Mouse (Mus musculus) midbrain, embryonic 16.5 days (tissue): ENCODE data around the gene Nr2e3. TPM values are rescaled to one million over a fixed set of nuclear protein-coding genes. Genes with fewer than 3 reads are reported as not detected.

Experiments used
- ATAC-seq: fragments of 200-750 bp; cut with Nextera tagmentation; 2 replicates; pipeline ENCODE4 v1.8.0; 2017; ENCODE audit warnings: moderate TSS enrichment
- H3K27ac ChIP-seq: fragments of 300-500 bp; sonication (generic); 2 replicates; pipeline ENCODE4 v1.5.1; 2014; ENCODE audit warnings: mild to moderate bottlenecking, low read length, mixed read lengths
- H3K27me3 ChIP-seq: fragments of 300-500 bp; sonication (generic); 2 replicates; pipeline ENCODE4 v1.6.1; 2014; ENCODE audit warnings: low read depth, low read length, mixed read lengths; ENCODE audit not compliant: control insufficient read depth, insufficient read depth
- H3K36me3 ChIP-seq: fragments of 300-500 bp; sonication (generic); 2 replicates; pipeline ENCODE4 v1.6.1; 2014; ENCODE audit warnings: mild to moderate bottlenecking, low read length, moderate library complexity, mixed read lengths; ENCODE audit not compliant: control insufficient read depth, insufficient read depth
- H3K4me1 ChIP-seq: fragments of 300-500 bp; sonication (generic); 2 replicates; pipeline ENCODE4 v1.6.1; 2014; ENCODE audit warnings: mild to moderate bottlenecking, low read length, mixed read lengths; ENCODE audit not compliant: control insufficient read depth, insufficient read depth
- H3K4me2 ChIP-seq: fragments of 300-500 bp; sonication (generic); 2 replicates; pipeline ENCODE4 v1.6.1; 2014; ENCODE audit warnings: mild to moderate bottlenecking, low read length, mixed read lengths
- H3K4me3 ChIP-seq: fragments of 300-500 bp; sonication (generic); 2 replicates; pipeline ENCODE4 v1.5.1; 2014; ENCODE audit warnings: low read depth, mild to moderate bottlenecking, low read length, moderate library complexity, mixed read lengths
- H3K9ac ChIP-seq: fragments of 300-500 bp; sonication (generic); 2 replicates; pipeline ENCODE4 v1.6.1; 2014; ENCODE audit warnings: low read depth, low read length, mixed read lengths
- H3K9me3 ChIP-seq: fragments of 300-500 bp; sonication (generic); replicated peaks from 2 replicates; pipeline ENCODE4 v1.6.1; 2014; ENCODE audit warnings: mild to moderate bottlenecking, low read length, mixed read lengths; ENCODE audit not compliant: control insufficient read depth, poor library complexity, severe bottlenecking
- WGBS: fragments of 180-500 bp; shearing (Covaris S2); extraction: QIAGEN DNeasy Blood & Tissue Kit; methylation state at CpG from one replicate; pipeline ENCODE4 v1.1.7; 2014; 5-methylcytosine and 5-hydroxymethylcytosine counted together
- polyA plus RNA-seq: library from polyadenylated mRNA; unstranded; fragments of >200 nt; fragmentation: Nextera tagmentation; extraction: Ambion mirVana; gene quantifications from 2 replicates; pipeline ENCODE4 v1.2.1, GENCODE M21; 2015

Gene Nr2e3
- polyA plus RNA-seq, 1 experiment from 2014 or later, result not detected

DNA sequence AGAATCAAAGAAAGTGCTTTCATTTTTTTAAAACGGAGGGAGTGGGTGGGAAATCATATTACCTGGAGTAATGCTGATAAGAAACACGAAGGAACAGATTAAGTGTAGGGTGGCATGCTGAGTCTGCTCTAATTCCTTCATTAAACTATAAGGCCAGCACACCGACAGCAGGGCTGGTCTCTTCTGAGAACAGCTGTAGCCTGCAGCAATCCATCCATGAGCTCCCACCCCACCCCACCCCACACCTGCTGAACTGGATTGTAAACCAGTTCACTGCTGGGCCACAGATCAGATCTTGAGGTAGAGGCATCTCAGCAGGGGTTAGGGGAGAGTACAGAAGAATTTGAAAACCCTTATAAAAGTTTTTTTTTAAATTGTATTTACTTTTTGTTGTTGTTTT lies 5.3 kb downstream of the Nr2e3 start:
- no peak overlapping the region for H3K9ac ChIP-seq
- H3K4me2 ChIP-seq, result no peak overlapping the region
- H3K27me3 ChIP-seq, result no peaks in the 10 kb centered on the region
- 58% methylated on average over 3 of the region's 3 CpGs for WGBS
- no peaks in the 10 kb centered on the region for H3K4me1 ChIP-seq
- ATAC-seq, result no peak
- no peaks in the 10 kb centered on the region for H3K36me3 ChIP-seq
- no peak overlapping the region for H3K27ac ChIP-seq
- H3K4me3 ChIP-seq, result no peak overlapping the region
- H3K9me3 ChIP-seq, result no peaks in the 10 kb centered on the region

GRCm38 (mm10) chr9:59953556-59953955 lies 6.9 kb downstream of the Nr2e3 start:
- no peak overlapping the region for H3K9ac ChIP-seq
- H3K4me2 ChIP-seq, result no peak overlapping the region
- no peak overlapping the region for H3K4me3 ChIP-seq
- no peak for ATAC-seq
- H3K9me3 ChIP-seq, result no peaks in the 10 kb centered on the region
- H3K27me3 ChIP-seq, result no peaks in the 10 kb centered on the region
- 84% methylated on average over 7 of the region's 7 CpGs for WGBS
- H3K4me1 ChIP-seq, result no peaks in the 10 kb centered on the region
- H3K27ac ChIP-seq, result no peak overlapping the region
- H3K36me3 ChIP-seq, result no peaks in the 10 kb centered on the region

GRCm38 (mm10) chr9:59952515-59953070 lies 7.9 kb downstream of the Nr2e3 start:
- H3K27me3 ChIP-seq, result no peaks in the 10 kb centered on the region
- H3K4me1 ChIP-seq, result no peaks in the 10 kb centered on the region
- no peak overlapping the region for H3K4me3 ChIP-seq
- no peaks in the 10 kb centered on the region for H3K9me3 ChIP-seq
- H3K36me3 ChIP-seq, result no peaks in the 10 kb centered on the region
- no peak overlapping the region for H3K27ac ChIP-seq
- H3K9ac ChIP-seq, result no peak overlapping the region
- no peak overlapping the region for H3K4me2 ChIP-seq
- no peak for ATAC-seq
- WGBS, result 42% methylated on average over 8 of the region's 8 CpGs

GRCm38 (mm10) chr9:59951943-59952342 lies 8.5 kb downstream of the Nr2e3 start:
- no peak for ATAC-seq
- Histone ChIP-seq H3K36me3 (no peaks in the 10 kb centered on the region), H3K27me3 (no peaks in the 10 kb centered on the region), H3K9ac (no peak overlapping the region), H3K27ac (no peak overlapping the region), H3K4me3 (no peak overlapping the region), H3K9me3 (no peaks in the 10 kb centered on the region), H3K4me1 (no peaks in the 10 kb centered on the region), H3K4me2 (no peak overlapping the region)
- 88% methylated on average over 4 of the region's 4 CpGs for WGBS

GRCm38 (mm10) chr9:59951001-59951750 lies 9.3 kb downstream of the Nr2e3 start:
- Histone ChIP-seq H3K4me2 (no peak overlapping the region), H3K36me3 (no peaks in the 10 kb centered on the region), H3K4me3 (no peak overlapping the region), H3K9ac (no peak overlapping the region), H3K27ac (no peak overlapping the region), H3K9me3 (no peaks in the 10 kb centered on the region), H3K4me1 (no peaks in the 10 kb centered on the region), H3K27me3 (no peaks in the 10 kb centered on the region)
- ATAC-seq, result no peak
- 87% methylated on average over 9 of the region's 9 CpGs for WGBS

DNA sequence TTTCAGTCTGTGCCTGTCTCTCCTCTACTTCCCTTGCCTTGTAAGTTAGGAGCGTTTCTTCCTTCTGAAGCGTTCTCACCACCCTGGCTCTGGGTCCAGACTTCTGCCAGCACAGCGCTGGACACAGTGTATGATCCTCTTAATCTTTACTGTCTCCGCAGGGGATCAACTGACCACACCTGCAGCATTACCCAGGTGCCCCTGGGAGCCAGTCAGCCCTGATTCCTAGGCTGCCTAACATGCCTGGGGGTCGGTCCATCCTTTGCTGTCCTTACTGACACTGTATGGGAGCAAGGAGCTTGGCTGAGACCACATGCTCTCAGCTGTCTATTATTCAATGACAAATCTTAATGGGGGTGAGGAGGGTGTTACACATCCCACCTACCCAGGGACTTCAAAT lies 10.5 kb downstream of the Nr2e3 start:
- Histone ChIP-seq H3K36me3 (no peaks in the 10 kb centered on the region), H3K27ac (no peak overlapping the region), H3K27me3 (no peaks in the 10 kb centered on the region), H3K4me3 (no peak overlapping the region), H3K9ac (no peak overlapping the region), H3K4me1 (no peaks in the 10 kb centered on the region), H3K9me3 (no peaks in the 10 kb centered on the region), H3K4me2 (no peak overlapping the region)
- ATAC-seq, result no peak
- 88% methylated on average over 5 of the region's 5 CpGs for WGBS

DNA sequence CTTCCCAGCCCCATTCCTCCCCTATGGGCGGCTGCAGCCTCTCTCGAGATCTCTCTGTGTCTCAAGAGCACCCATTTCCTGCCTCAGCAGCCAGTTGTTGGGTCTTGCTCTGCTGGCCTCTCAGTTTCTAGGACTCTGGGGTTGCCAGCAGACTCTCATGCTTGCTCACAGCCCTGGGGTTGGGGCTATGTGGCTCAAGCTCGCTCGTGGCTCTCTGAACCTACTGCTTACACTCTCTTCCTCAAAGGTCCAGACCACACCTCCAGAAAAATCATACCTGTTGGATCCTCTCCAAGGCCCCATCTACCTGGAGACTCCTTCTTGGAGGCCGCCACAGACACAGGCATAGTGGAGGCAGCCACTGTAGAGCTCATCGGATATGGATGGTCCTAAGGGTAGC lies 10.9 kb downstream of the Nr2e3 start:
- Histone ChIP-seq H3K27ac (no peak overlapping the region), H3K36me3 (no peaks in the 10 kb centered on the region), H3K4me1 (no peaks in the 10 kb centered on the region), H3K9me3 (no peaks in the 10 kb centered on the region), H3K4me2 (no peak overlapping the region), H3K9ac (no peak overlapping the region), H3K4me3 (no peak overlapping the region), H3K27me3 (no peaks in the 10 kb centered on the region)
- ATAC-seq, result no peak
- WGBS, result 88% methylated on average over 6 of the region's 6 CpGs

DNA sequence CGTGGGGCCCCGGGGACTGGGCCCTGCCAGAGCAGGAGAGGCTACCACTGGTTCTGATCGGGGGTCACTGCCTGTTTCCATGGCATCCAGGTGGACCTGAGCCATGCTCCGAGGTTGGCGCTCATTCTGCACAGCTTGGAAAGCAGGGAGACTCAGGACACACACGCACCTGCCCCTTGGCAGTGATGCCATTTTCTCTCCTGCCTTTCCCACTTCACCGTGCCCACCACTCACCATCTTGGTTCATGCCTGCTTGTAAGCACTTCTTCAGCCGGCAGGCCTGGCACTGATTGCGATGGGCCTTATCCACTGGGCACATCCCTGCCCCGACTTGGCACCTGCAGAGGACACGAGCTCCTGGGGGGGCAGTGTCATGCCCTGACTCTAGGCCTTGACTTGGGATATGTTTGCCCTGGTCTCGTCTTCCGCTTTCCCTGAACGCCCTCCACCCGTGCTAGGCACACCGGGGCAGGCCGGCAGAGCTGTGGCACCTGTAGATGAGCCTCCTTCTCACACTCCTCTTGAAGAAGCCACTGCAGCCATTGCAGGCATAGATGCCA lies 11.7 kb downstream of the Nr2e3 start:
- Histone ChIP-seq H3K4me2 (no peak overlapping the region), H3K4me1 (no peaks in the 10 kb centered on the region), H3K9me3 (no peaks in the 10 kb centered on the region), H3K4me3 (no peak overlapping the region), H3K9ac (no peak overlapping the region), H3K27ac (no peak overlapping the region), H3K27me3 (no peaks in the 10 kb centered on the region), H3K36me3 (no peaks in the 10 kb centered on the region)
- WGBS, result 89% methylated on average over 17 of the region's 17 CpGs
- no peak for ATAC-seq

DNA sequence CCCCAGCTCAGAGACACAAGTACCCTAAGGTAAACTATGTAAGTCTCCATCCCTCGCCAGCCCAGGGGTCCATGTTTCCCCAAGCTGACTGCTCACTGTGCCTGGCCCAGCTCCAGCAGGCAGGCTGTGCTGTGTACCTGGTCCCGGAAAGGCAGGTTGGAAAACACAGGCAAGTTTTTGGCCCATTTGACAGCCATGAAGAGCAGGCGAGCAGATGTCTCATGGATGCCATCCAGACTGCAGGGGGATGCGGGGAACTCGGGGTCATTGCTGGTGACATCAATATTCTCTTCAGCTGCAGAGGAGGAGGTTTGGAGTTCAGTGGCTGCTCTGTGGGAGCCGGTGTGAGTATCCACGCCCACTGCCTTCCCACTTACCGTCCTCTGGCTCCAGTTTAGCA lies 12.2 kb downstream of the Nr2e3 start:
- H3K36me3 ChIP-seq, result no peaks in the 10 kb centered on the region
- WGBS, result 81% methylated on average over 8 of the region's 8 CpGs

More for the DNA sequence above, 12.2 kb downstream of the Nr2e3 start:
- H3K9ac ChIP-seq, result no peak overlapping the region
- no peaks in the 10 kb centered on the region for H3K9me3 ChIP-seq
- ATAC-seq, result no peak
- H3K27me3 ChIP-seq, result no peaks in the 10 kb centered on the region
- H3K4me2 ChIP-seq, result no peak overlapping the region
- H3K27ac ChIP-seq, result no peak overlapping the region
- no peak overlapping the region for H3K4me3 ChIP-seq
- no peaks in the 10 kb centered on the region for H3K4me1 ChIP-seq
